Mouse (Mus musculus): ENCODE results near the gene Cdk17. TPM values are rescaled to one million over a fixed set of nuclear protein-coding genes. Genes with fewer than 3 reads are reported as not detected.

Cdk17 gene
- polyA plus RNA-seq, 1 experiment from 2014 or later: 19.2 TPM

- no peak for ATAC-seq (ENCODE audit: insufficient number of reproducible peaks, insufficient read depth, low FRiP score, low TSS enrichment, low read depth)
- H3K9me3 ChIP-seq: no peaks in the 10 kb centered on the region
- no peaks in the 10 kb centered on the region for H3K27me3 ChIP-seq
- peaks cover 64% of the 10 kb centered on the region for H3K4me1 ChIP-seq
- 85% methylated on average over 2 of the region's 2 CpGs for WGBS
- no peak overlapping the region for H3K9ac ChIP-seq
- no peak overlapping the region for H3K4me3 ChIP-seq
- peaks cover 37% of the 10 kb centered on the region for H3K36me3 ChIP-seq
- no peak overlapping the region for H3K27ac ChIP-seq
- no peak overlapping the region for H3K4me2 ChIP-seq
These were observed 92.0 kb downstream of the Cdk17 start for GRCm38 (mm10) chr10:93252661-93253060.

GRCm38 (mm10) chr10:93253156-93253555 is 92.5 kb downstream of the Cdk17 start:
- H3K9ac ChIP-seq: no peak overlapping the region
- no peaks in the 10 kb centered on the region for H3K9me3 ChIP-seq
- 94% methylated on average over 6 of the region's 6 CpGs for WGBS
- H3K27me3 ChIP-seq: no peaks in the 10 kb centered on the region
- peaks cover 34% of the 10 kb centered on the region for H3K36me3 ChIP-seq
- peaks cover 60% of the 10 kb centered on the region for H3K4me1 ChIP-seq
- H3K4me3 ChIP-seq: no peak overlapping the region
- H3K27ac ChIP-seq: no peak overlapping the region
- H3K4me2 ChIP-seq: no peak overlapping the region
- ATAC-seq (ENCODE audit: insufficient number of reproducible peaks, insufficient read depth, low FRiP score, low TSS enrichment, low read depth): no peak

- Histone ChIP-seq H3K36me3 (peaks cover 25% of the 10 kb centered on the region), H3K4me2 (peak overlapping the region; percentile 27), H3K4me3 (no peak overlapping the region), H3K27me3 (no peaks in the 10 kb centered on the region), H3K27ac (peak overlapping the region; percentile 81), H3K9ac (peak overlapping the region; percentile 44), H3K4me1 (peaks cover 41% of the 10 kb centered on the region), H3K9me3 (no peaks in the 10 kb centered on the region)
- 34% methylated on average over 13 of the region's 13 CpGs for WGBS
- no peak for ATAC-seq (ENCODE audit: insufficient number of reproducible peaks, insufficient read depth, low FRiP score, low TSS enrichment, low read depth)
These were observed 94.6 kb downstream of the Cdk17 start for GRCm38 (mm10) chr10:93255294-93255693.

- H3K27me3 ChIP-seq: no peaks in the 10 kb centered on the region
- no peaks in the 10 kb centered on the region for H3K9me3 ChIP-seq
- H3K9ac ChIP-seq: no peak overlapping the region
- ATAC-seq (ENCODE audit: insufficient number of reproducible peaks, insufficient read depth, low FRiP score, low TSS enrichment, low read depth): no peak
- 79% methylated on average over 5 of the region's 5 CpGs for WGBS
- no peak overlapping the region for H3K4me2 ChIP-seq
- H3K4me1 ChIP-seq: peaks cover 54% of the 10 kb centered on the region
- no peak overlapping the region for H3K4me3 ChIP-seq
- H3K36me3 ChIP-seq: peaks cover 25% of the 10 kb centered on the region
- H3K27ac ChIP-seq: no peak overlapping the region
These were observed 99.2 kb downstream of the Cdk17 start for GRCm38 (mm10) chr10:93259826-93260225.

- Histone ChIP-seq H3K4me1 (peaks cover 41% of the 10 kb centered on the region), H3K4me3 (0 out of 2 replicates have a peak overlapping the region, but pooled peaks have one; percentile 5), H3K9me3 (no peaks in the 10 kb centered on the region), H3K9ac (0 out of 2 replicates have a peak overlapping the region, but pooled peaks have one; percentile 3), H3K27ac (peak overlapping the region; percentile 79), H3K4me2 (peak overlapping the region; percentile 46), H3K36me3 (peaks cover 40% of the 10 kb centered on the region), H3K27me3 (no peaks in the 10 kb centered on the region)
- WGBS: 9% methylated on average over 16 of the region's 16 CpGs
- ATAC-seq (ENCODE audit: insufficient number of reproducible peaks, insufficient read depth, low FRiP score, low TSS enrichment, low read depth): 0 out of 2 replicates have a peak, but pooled peaks have one; percentile 52
These were observed 100.7 kb downstream of the Cdk17 start for GRCm38 (mm10) chr10:93261132-93261980.

GRCm38 (mm10) chr10:93261981-93262499 is 101.4 kb downstream of the Cdk17 start:
- peak; percentile 65; the same call in 1 of the 2 replicates for ATAC-seq (ENCODE audit: insufficient number of reproducible peaks, insufficient read depth, low FRiP score, low TSS enrichment, low read depth)
- no peaks in the 10 kb centered on the region for H3K9me3 ChIP-seq
- peak overlapping the region; percentile 46 for H3K4me2 ChIP-seq
- H3K4me3 ChIP-seq: no peak overlapping the region
- WGBS: 8% methylated on average over 15 of the region's 15 CpGs
- peaks cover 38% of the 10 kb centered on the region for H3K36me3 ChIP-seq
- no peaks in the 10 kb centered on the region for H3K27me3 ChIP-seq
- peak overlapping the region; percentile 79 for H3K27ac ChIP-seq
- H3K4me1 ChIP-seq: peaks cover 34% of the 10 kb centered on the region
- 0 out of 2 replicates have a peak overlapping the region, but pooled peaks have one; percentile 3 for H3K9ac ChIP-seq

- no peak for ATAC-seq (ENCODE audit: insufficient number of reproducible peaks, insufficient read depth, low FRiP score, low TSS enrichment, low read depth)
- Histone ChIP-seq H3K4me1 (peaks cover 31% of the 10 kb centered on the region), H3K36me3 (peaks cover 37% of the 10 kb centered on the region)
These were observed 102.8 kb downstream of the Cdk17 start for GRCm38 (mm10) chr10:93263431-93263830.

GRCm38 (mm10) chr10:93264001-93264400 is 103.3 kb downstream of the Cdk17 start:
- Histone ChIP-seq H3K9me3 (no peaks in the 10 kb centered on the region), H3K9ac (no peak overlapping the region), H3K36me3 (peaks cover 37% of the 10 kb centered on the region), H3K4me3 (no peak overlapping the region), H3K4me2 (no peak overlapping the region), H3K27me3 (no peaks in the 10 kb centered on the region), H3K27ac (no peak overlapping the region), H3K4me1 (peaks cover 31% of the 10 kb centered on the region)
- 82% methylated on average over 5 of the region's 5 CpGs for WGBS
- ATAC-seq (ENCODE audit: insufficient number of reproducible peaks, insufficient read depth, low FRiP score, low TSS enrichment, low read depth): no peak

More at GRCm38 (mm10) chr10:93263431-93263830, 102.8 kb downstream of the Cdk17 start:
- 67% methylated on average over 8 of the region's 8 CpGs for WGBS
- H3K27ac ChIP-seq: no peak overlapping the region
- H3K4me3 ChIP-seq: no peak overlapping the region
- no peak overlapping the region for H3K9ac ChIP-seq
- H3K9me3 ChIP-seq: no peaks in the 10 kb centered on the region
- no peak overlapping the region for H3K4me2 ChIP-seq
- no peaks in the 10 kb centered on the region for H3K27me3 ChIP-seq

- Histone ChIP-seq H3K9ac (no peak overlapping the region), H3K4me2 (no peak overlapping the region), H3K4me1 (peaks cover 47% of the 10 kb centered on the region), H3K36me3 (peaks cover 34% of the 10 kb centered on the region), H3K9me3 (no peaks in the 10 kb centered on the region), H3K27ac (no peak overlapping the region), H3K27me3 (no peaks in the 10 kb centered on the region), H3K4me3 (no peak overlapping the region)
- ATAC-seq (ENCODE audit: insufficient number of reproducible peaks, insufficient read depth, low FRiP score, low TSS enrichment, low read depth): no peak
- WGBS: 85% methylated on average over 9 of the region's 9 CpGs
These were observed 105.2 kb downstream of the Cdk17 start for GRCm38 (mm10) chr10:93265833-93266232.

GRCm38 (mm10) chr10:93266521-93266920 is 105.8 kb downstream of the Cdk17 start:
- WGBS: 85% methylated on average over 7 of the region's 7 CpGs
- ATAC-seq (ENCODE audit: insufficient number of reproducible peaks, insufficient read depth, low FRiP score, low TSS enrichment, low read depth): no peak
- Histone ChIP-seq H3K4me1 (peaks cover 47% of the 10 kb centered on the region), H3K36me3 (peaks cover 34% of the 10 kb centered on the region), H3K4me3 (no peak overlapping the region), H3K9me3 (no peaks in the 10 kb centered on the region), H3K9ac (no peak overlapping the region), H3K27ac (no peak overlapping the region), H3K27me3 (no peaks in the 10 kb centered on the region), H3K4me2 (no peak overlapping the region)

- peaks cover 40% of the 10 kb centered on the region for H3K36me3 ChIP-seq
- ATAC-seq (ENCODE audit: insufficient number of reproducible peaks, insufficient read depth, low FRiP score, low TSS enrichment, low read depth): no peak
- no peaks in the 10 kb centered on the region for H3K27me3 ChIP-seq
- no peak overlapping the region for H3K4me2 ChIP-seq
- 92% methylated on average over 5 of the region's 5 CpGs for WGBS
- H3K4me3 ChIP-seq: no peak overlapping the region
- H3K27ac ChIP-seq: no peak overlapping the region
- no peak overlapping the region for H3K9ac ChIP-seq
- H3K9me3 ChIP-seq: no peaks in the 10 kb centered on the region
- peaks cover 47% of the 10 kb centered on the region for H3K4me1 ChIP-seq
These were observed 106.8 kb downstream of the Cdk17 start for GRCm38 (mm10) chr10:93267509-93267908.

- H3K9me3 ChIP-seq: no peaks in the 10 kb centered on the region
- H3K4me2 ChIP-seq: no peak overlapping the region
- ATAC-seq (ENCODE audit: insufficient number of reproducible peaks, insufficient read depth, low FRiP score, low TSS enrichment, low read depth): no peak
- H3K4me1 ChIP-seq: peaks cover 46% of the 10 kb centered on the region
- no peak overlapping the region for H3K9ac ChIP-seq
- H3K36me3 ChIP-seq: peaks cover 36% of the 10 kb centered on the region
- no peaks in the 10 kb centered on the region for H3K27me3 ChIP-seq
- H3K27ac ChIP-seq: no peak overlapping the region
- 95% methylated on average over 3 of the region's 3 CpGs for WGBS
- H3K4me3 ChIP-seq: no peak overlapping the region
These were observed 107.7 kb downstream of the Cdk17 start for GRCm38 (mm10) chr10:93268339-93268738.
